Comparison of ENCODE assay signal across 8 mouse cellular contexts in genomic region chr11:77513811-77514170, GRCm38 (mm10). TPM values are rescaled to one million over a fixed set of nuclear protein-coding genes. Genes with fewer than 3 reads are reported as not detected.
DNase-seq lines count a peak whose midpoint lies in the region; ATAC-seq and TF ChIP-seq lines count a peak whose summit lies in the region.

No protein-coding gene starts in this region.

- H3K4me3 ChIP-seq in gastrocnemius, adult 2 months: peak overlapping the region; percentile 82
- H3K4me3 ChIP-seq in ES-E14 (ENCODE audit: insufficient read depth in 1 of 2, low read depth in 1 of 2, low read length in 2 of 2, poor library complexity in 1 of 2, severe bottlenecking in 1 of 2): peak overlapping the region; percentile 66 to 69
- peak overlapping the region; percentile 75 for H3K4me3 ChIP-seq in heart, embryonic 13.5 days
- peak overlapping the region; percentile 40 for H3K4me3 ChIP-seq in limb, embryonic 11.5 days (ENCODE audit: low read depth, low read length)
- H3K4me3 ChIP-seq in small intestine, adult 2 months (ENCODE audit: low read depth, low read length): peak overlapping the region; percentile 70

- ATAC-seq in heart, embryonic 13.5 days (ENCODE audit: extremely low read depth, insufficient number of reproducible peaks, low FRiP score, low TSS enrichment): no peak
- no peak for ATAC-seq in limb, embryonic 11.5 days (ENCODE audit: insufficient number of reproducible peaks, low FRiP score, low TSS enrichment, low read depth)

- WGBS in heart, embryonic 13.5 days: 7% methylated on average over 10 of the region's 10 CpGs
- 6% methylated on average over 10 of the region's 10 CpGs for WGBS in limb, embryonic 11.5 days
- WGBS in small intestine, adult 2 months: 4% methylated on average over 10 of the region's 10 CpGs

- H3K27ac ChIP-seq in gastrocnemius, adult 2 months: peak overlapping the region; percentile 94
- no peak overlapping the region for H3K27ac ChIP-seq in ES-E14 (ENCODE audit: insufficient read depth, low read depth, low read length, poor library complexity, severe bottlenecking)
- H3K27ac ChIP-seq in heart, embryonic 13.5 days (replicated peaks): peak overlapping the region; percentile 71
- H3K27ac ChIP-seq in limb, embryonic 11.5 days (replicated peaks; ENCODE audit: low read depth, low read length): no peak overlapping the region
- peak overlapping the region; percentile 52 for H3K27ac ChIP-seq in small intestine, adult 2 months (ENCODE audit: insufficient read depth, low read depth, low read length)

- peaks cover 2 to 11% of the 10 kb centered on the region in 2 experiments for H3K4me1 ChIP-seq in ES-E14 (ENCODE audit: control insufficient read depth in 2 of 2, insufficient read depth in 2 of 2, low read length in 2 of 2, poor library complexity in 1 of 2)
- peaks cover 42% of the 10 kb centered on the region for H3K4me1 ChIP-seq in heart, embryonic 13.5 days
- peaks cover 22% of the 10 kb centered on the region for H3K4me1 ChIP-seq in limb, embryonic 11.5 days (ENCODE audit: control insufficient read depth, insufficient read depth, low read length)
- peaks cover 32% of the 10 kb centered on the region for H3K4me1 ChIP-seq in small intestine, adult 2 months (ENCODE audit: control insufficient read depth, insufficient read depth, insufficient read length, low read length)

- no peaks in the 10 kb centered on the region for H3K9me3 ChIP-seq in ES-E14 (ENCODE audit: control insufficient read depth, insufficient read depth, low read depth, low read length)
- H3K9me3 ChIP-seq in heart, embryonic 13.5 days: no peaks in the 10 kb centered on the region
- H3K9me3 ChIP-seq in limb, embryonic 11.5 days (ENCODE audit: control insufficient read depth, low read length): no peaks in the 10 kb centered on the region; the same call in 1 of the 2 replicates

- TF ChIP-seq CTCF in gastrocnemius, adult 2 months (IDR thresholded peaks at IDR 0.05): no peak
- TF ChIP-seq CTCF in small intestine, adult 2 months (IDR thresholded peaks at IDR 0.05; ENCODE audit: extremely low read depth, insufficient read length, insufficient replicate concordance, low read depth, low read length): no peak

- intact Hi-C loops in gastrocnemius, adult 2 months (cut with DNase I): loop anchor here (5.0 to 10.0 kb wide), 2 partner anchors 94 to 281 kb away; partner anchors contain the start of gene Taok1

- in situ Hi-C loops in ES-E14 (cut with MboI; ENCODE audit: low sequenced_read_pairs in 2 of 2, unreplicated experiment in 2 of 2): no loop called here

- H3K27me3 ChIP-seq in heart, embryonic 13.5 days (replicated peaks): peaks cover 33% of the 10 kb centered on the region
- peaks cover 19% of the 10 kb centered on the region for H3K27me3 ChIP-seq in limb, embryonic 11.5 days (ENCODE audit: control insufficient read depth, insufficient read depth, low read length)
- no peaks in the 10 kb centered on the region; the same call in 1 of the 2 replicates for H3K27me3 ChIP-seq in small intestine, adult 2 months (ENCODE audit: control insufficient read depth, insufficient read depth, low read length)

- DNase-seq in gastrocnemius, adult 2 months: no peak
- DNase-seq in gastrocnemius, adult 18-20 months (ENCODE audit: low spot score): no peak
- no peak for DNase-seq in ES-E14 (ENCODE audit: low read depth, low spot score)
- no peak for DNase-seq in limb, embryonic 11.5 days (ENCODE audit: low spot score)
- no peak for DNase-seq in cerebellum, adult 11 months
- DNase-seq in spleen, postnatal 14 days (ENCODE audit: low spot score in 2 of 2): no peak

- no peak for TF ChIP-seq POLR2A in small intestine, adult 2 months (IDR thresholded peaks at IDR 0.05; ENCODE audit: low read depth, low read length)

- peak overlapping the region; percentile 79; the same call in 1 of the 2 replicates for H3K9ac ChIP-seq in ES-E14 (ENCODE audit: insufficient read depth, low read depth, low read length, poor library complexity, severe bottlenecking)
- peak overlapping the region; percentile 82 for H3K9ac ChIP-seq in heart, embryonic 13.5 days
- H3K9ac ChIP-seq in limb, embryonic 11.5 days (ENCODE audit: low read length): 0 out of 2 replicates have a peak overlapping the region, but pooled peaks have one; percentile 45

- no peaks in the 10 kb centered on the region for H3K36me3 ChIP-seq in ES-E14 (ENCODE audit: control insufficient read depth, insufficient read depth, low read length, poor library complexity, severe bottlenecking)
- peaks cover 18% of the 10 kb centered on the region for H3K36me3 ChIP-seq in heart, embryonic 13.5 days
- H3K36me3 ChIP-seq in limb, embryonic 11.5 days (ENCODE audit: control insufficient read depth, insufficient read depth, low read length): no peaks in the 10 kb centered on the region
- H3K36me3 ChIP-seq in small intestine, adult 2 months (ENCODE audit: control insufficient read depth, insufficient read depth, low read length): peaks cover under 1% of the 10 kb centered on the region; the same call in 1 of the 2 replicates

- peak overlapping the region; percentile 86 for H3K4me2 ChIP-seq in heart, embryonic 13.5 days
- H3K4me2 ChIP-seq in limb, embryonic 11.5 days (ENCODE audit: low read depth, severe bottlenecking): peak overlapping the region; percentile 92

TF ChIP-seq in ES-E14, 5 proteins besides CTCF, POLR2A, EP300 and RAD21:
- no peak for TF ChIP-seq MAFK (IDR thresholded peaks at IDR 0.05; ENCODE audit: insufficient read depth, low read depth, low read length)
- no peak for TF ChIP-seq ZNF384 (IDR thresholded peaks at IDR 0.05; ENCODE audit: low read depth, low read length)
- no peak for TF ChIP-seq CHD2 (IDR thresholded peaks at IDR 0.05; ENCODE audit: low read depth, low read length)
- no peak for TF ChIP-seq ZC3H11A (IDR thresholded peaks at IDR 0.05; ENCODE audit: borderline replicate concordance, low read depth, low read length)
- no peak for TF ChIP-seq HCFC1 (IDR thresholded peaks at IDR 0.05; ENCODE audit: borderline replicate concordance, insufficient read depth, low read length)
TF ChIP-seq in ES-E14: peak in this region for 0.

RNA-seq across cellular contexts. Expression of gene Abhd15, which starts 1.1 kb away (rescaled TPM):
- under 1 TPM; 0.18 to 0.50 TPM for total RNA-seq in gastrocnemius, adult 2 months (2021)
- under 1 TPM; 0.43 to 0.87 TPM for total RNA-seq in gastrocnemius, adult 18-20 months (2021)
- 1.6 and 1.7 TPM in 2 replicates for total RNA-seq in ES-E14 (2012; rRNA removed)
- 1.1 and 1.6 TPM in 2 replicates for polyA plus RNA-seq in heart, embryonic 13.5 days (2015; fragmentation: Nextera tagmentation; extraction: Ambion mirVana)
- 0.71 and 1.3 TPM in 2 replicates for polyA plus RNA-seq in limb, embryonic 11.5 days (2014; fragmentation: Nextera tagmentation; extraction: Ambion mirVana)
- polyA plus RNA-seq in small intestine, adult 2 months (2012; rRNA removed): 2.7 and 3.7 TPM in 2 replicates

RNA-seq across cellular contexts. Expression of gene Trp53i13, which starts 2.0 kb away (rescaled TPM):
- total RNA-seq in gastrocnemius, adult 2 months (2021): 1 to 10 TPM; 2.3 to 5.0 TPM
- total RNA-seq in gastrocnemius, adult 18-20 months (2021): 1 to 10 TPM; 2.5 to 3.5 TPM
- total RNA-seq in ES-E14 (2012; rRNA removed): 18.4 and 23.5 TPM in 2 replicates
- 23.5 and 27.7 TPM in 2 replicates for polyA plus RNA-seq in heart, embryonic 13.5 days (2015; fragmentation: Nextera tagmentation; extraction: Ambion mirVana)
- polyA plus RNA-seq in limb, embryonic 11.5 days (2014; fragmentation: Nextera tagmentation; extraction: Ambion mirVana): 42.2 and 43.4 TPM in 2 replicates
- 15.2 and 46.8 TPM in 2 replicates for polyA plus RNA-seq in small intestine, adult 2 months (2012; rRNA removed)

RNA-seq across cellular contexts. Expression of gene Gm10392, which starts 5.2 kb away (rescaled TPM):
- not detected for total RNA-seq in gastrocnemius, adult 2 months (2021)
- not detected for total RNA-seq in gastrocnemius, adult 18-20 months (2021)
- 0.26 TPM in 1 of 2 replicates, not detected in the other for total RNA-seq in ES-E14 (2012; rRNA removed)
- polyA plus RNA-seq in heart, embryonic 13.5 days (2015; fragmentation: Nextera tagmentation; extraction: Ambion mirVana): 0.11 TPM in 1 of 2 replicates, not detected in the other
- polyA plus RNA-seq in limb, embryonic 11.5 days (2014; fragmentation: Nextera tagmentation; extraction: Ambion mirVana): 0.17 TPM in 1 of 2 replicates, not detected in the other
- not detected in 2 replicates for polyA plus RNA-seq in small intestine, adult 2 months (2012; rRNA removed)

RNA-seq across cellular contexts. Expression of gene Git1, which starts 20.4 kb away (rescaled TPM):
- 10 to 100 TPM; 25.9 to 33.3 TPM for total RNA-seq in gastrocnemius, adult 2 months (2021)
- total RNA-seq in gastrocnemius, adult 18-20 months (2021): 10 to 100 TPM; 28.0 to 37.1 TPM
- 43.1 and 55.2 TPM in 2 replicates for total RNA-seq in ES-E14 (2012; rRNA removed)
- polyA plus RNA-seq in heart, embryonic 13.5 days (2015; fragmentation: Nextera tagmentation; extraction: Ambion mirVana): 7.8 and 7.9 TPM in 2 replicates
- polyA plus RNA-seq in limb, embryonic 11.5 days (2014; fragmentation: Nextera tagmentation; extraction: Ambion mirVana): 16.4 and 17.0 TPM in 2 replicates
- 50.0 and 119 TPM in 2 replicates for polyA plus RNA-seq in small intestine, adult 2 months (2012; rRNA removed)

RNA-seq across cellular contexts. Expression of gene Ankrd13b, which starts 24.3 kb away (rescaled TPM):
- 10 to 100 TPM in 1 of 2 experiments, 1 to 10 TPM in 1; 9.5 to 10.8 TPM for total RNA-seq in gastrocnemius, adult 2 months (2021)
- 10 to 100 TPM; 10.6 to 11.6 TPM for total RNA-seq in gastrocnemius, adult 18-20 months (2021)
- 7.0 and 10.7 TPM in 2 replicates for total RNA-seq in ES-E14 (2012; rRNA removed)
- 2.6 and 3.3 TPM in 2 replicates for polyA plus RNA-seq in heart, embryonic 13.5 days (2015; fragmentation: Nextera tagmentation; extraction: Ambion mirVana)
- polyA plus RNA-seq in limb, embryonic 11.5 days (2014; fragmentation: Nextera tagmentation; extraction: Ambion mirVana): 12.8 and 13.3 TPM in 2 replicates
- polyA plus RNA-seq in small intestine, adult 2 months (2012; rRNA removed): 9.2 and 12.0 TPM in 2 replicates

Comparison
In these comparisons a context has a peak if more than half of its experiments do, and no peak if none do; other contexts are left out.
1. H3K27ac ChIP-seq: peak in gastrocnemius, adult 2 months (single experiment), heart, embryonic 13.5 days (single experiment) and small intestine, adult 2 months (single experiment); none in ES-E14 (single experiment) and limb, embryonic 11.5 days (single experiment).
2. Peak in every context shown above with its lines, with median percentiles within 50 percentile points of each other: H3K4me3 ChIP-seq and H3K9ac ChIP-seq.